Mouse (Mus musculus) kidney, adult 2 months (tissue): Measurements from ENCODE around the gene Tln1. TPM values are rescaled to one million over a fixed set of nuclear protein-coding genes. Genes with fewer than 3 reads are reported as not detected.

Experiments used
- DNase-seq: peaks from one replicate; pipeline ENCODE4 v3.0.0; 2021
- H3K27ac ChIP-seq: fragments of 200-500 bp; 2 replicates; pipeline ENCODE4 v1.5.1; 2012; ENCODE audit warnings: low read depth, low read length, control low read depth, inconsistent platforms; ENCODE audit not compliant: insufficient read depth
- H3K27me3 ChIP-seq: fragments of 200-500 bp; replicated peaks from 2 replicates; pipeline ENCODE4 v1.6.1; 2012; ENCODE audit warnings: mild to moderate bottlenecking, moderate library complexity, low read length, inconsistent platforms; ENCODE audit not compliant: control insufficient read depth, insufficient read depth
- H3K36me3 ChIP-seq: fragments of 200-500 bp; 2 replicates; pipeline ENCODE4 v1.6.1; 2012; ENCODE audit warnings: mild to moderate bottlenecking, moderate library complexity, low read length, inconsistent platforms; ENCODE audit not compliant: control insufficient read depth, insufficient read depth
- H3K4me1 ChIP-seq: fragments of 200-500 bp; 2 replicates; pipeline ENCODE4 v1.6.1; 2011; ENCODE audit warnings: low read length; ENCODE audit not compliant: control insufficient read depth, insufficient read depth
- H3K4me3 ChIP-seq: fragments of 200-500 bp; 2 replicates; pipeline ENCODE4 v1.5.1; 2011; ENCODE audit warnings: mild to moderate bottlenecking, low read depth, low read length, control low read depth; ENCODE audit not compliant: insufficient read depth
- CTCF ChIP-seq: fragments of 200-500 bp; conservative IDR thresholded peaks from 2 replicates; pipeline ENCODE4 v1.5.1; 2011; ENCODE audit warnings: low read depth, mild to moderate bottlenecking, control low read depth, low read length, moderate library complexity, mixed read lengths; ENCODE audit not compliant: insufficient read depth, insufficient read length
- POLR2A ChIP-seq: fragments of 200-500 bp; IDR thresholded peaks from one replicate; pipeline ENCODE4 v1.6.1; 2011; ENCODE audit warnings: low read depth, low read length, control low read depth
- WGBS: fragments of 180-500 bp; shearing (Covaris S2); methylation state at CpG from one replicate; pipeline ENCODE4 v1.1.7; 2018; 5-methylcytosine and 5-hydroxymethylcytosine counted together
- polyA plus RNA-seq: library from polyadenylated mRNA; depleted of rRNA; stranded (reverse); fragments of >200 nt; gene quantifications from 2 replicates; pipeline ENCODE4 v1.2.3, GENCODE M21; 2012

The Tln1 gene
- polyA plus RNA-seq, 1 experiment = 92.1 TPM

DNA sequence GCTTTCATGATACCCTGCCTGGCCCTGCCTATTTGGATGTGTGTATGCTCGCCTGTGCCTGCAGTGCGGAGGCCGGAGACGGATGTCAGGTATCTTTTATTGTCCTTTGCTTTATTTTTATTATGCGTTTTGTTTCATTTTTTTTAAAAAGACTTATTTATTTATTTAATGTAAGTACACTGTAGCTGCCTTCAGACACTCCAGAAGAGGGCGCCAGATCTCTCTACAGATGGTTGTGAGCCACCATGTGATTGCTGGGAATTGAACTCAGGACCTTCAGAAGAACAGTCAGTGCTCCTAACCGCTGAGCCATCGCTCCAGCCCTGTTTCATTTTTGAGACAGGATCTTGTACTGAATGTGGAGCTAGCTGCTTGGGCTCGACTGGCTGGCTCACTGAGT lies 34.0 kb downstream of the Tln1 start:
- WGBS = 84% methylated on average over 9 of the region's 9 CpGs
- peaks cover 3% of the 10 kb centered on the region; the same call in 1 of the 2 replicates for H3K4me1 ChIP-seq

DNA sequence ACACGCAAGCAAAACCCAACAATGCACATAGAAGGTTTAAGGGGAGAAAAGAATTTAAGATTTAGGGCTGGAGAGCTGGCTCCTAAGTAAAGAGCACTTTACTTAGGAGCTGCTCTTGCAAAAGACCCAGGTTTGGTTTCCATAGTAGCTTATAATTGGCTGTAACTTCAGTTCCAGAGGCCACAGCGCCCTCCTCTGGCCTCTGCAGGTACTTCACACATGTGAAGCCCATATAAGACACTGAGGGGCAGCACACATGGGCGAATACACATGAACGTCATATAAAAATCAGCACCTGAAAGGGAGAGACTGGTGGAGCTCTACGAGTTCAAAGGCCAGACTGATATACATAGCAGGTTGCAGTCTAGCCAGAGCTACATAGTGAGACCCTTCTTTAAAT lies 34.6 kb downstream of the Tln1 start:
- no peaks in the 10 kb centered on the region for H3K27me3 ChIP-seq
- DNase-seq = no peak
- H3K4me1 ChIP-seq = peaks cover 3% of the 10 kb centered on the region; the same call in 1 of the 2 replicates
- no peak overlapping the region for H3K27ac ChIP-seq
- 73% methylated on average over 5 of the region's 5 CpGs for WGBS
- TF ChIP-seq POLR2A (no peak), CTCF (peak; percentile 35)
- no peaks in the 10 kb centered on the region for H3K36me3 ChIP-seq
- no peak overlapping the region for H3K4me3 ChIP-seq

More for the DNA sequence above, 34.0 kb downstream of the Tln1 start:
- DNase-seq = no peak
- Histone ChIP-seq H3K27ac (no peak overlapping the region), H3K36me3 (0 out of 2 replicates have a peak, but pooled peaks cover 1% of the 10 kb centered on the region), H3K4me3 (no peak overlapping the region), H3K27me3 (no peaks in the 10 kb centered on the region)
- TF ChIP-seq POLR2A (no peak), CTCF (0 out of 2 replicates have a peak, but pooled peaks have one; percentile 7)

DNA sequence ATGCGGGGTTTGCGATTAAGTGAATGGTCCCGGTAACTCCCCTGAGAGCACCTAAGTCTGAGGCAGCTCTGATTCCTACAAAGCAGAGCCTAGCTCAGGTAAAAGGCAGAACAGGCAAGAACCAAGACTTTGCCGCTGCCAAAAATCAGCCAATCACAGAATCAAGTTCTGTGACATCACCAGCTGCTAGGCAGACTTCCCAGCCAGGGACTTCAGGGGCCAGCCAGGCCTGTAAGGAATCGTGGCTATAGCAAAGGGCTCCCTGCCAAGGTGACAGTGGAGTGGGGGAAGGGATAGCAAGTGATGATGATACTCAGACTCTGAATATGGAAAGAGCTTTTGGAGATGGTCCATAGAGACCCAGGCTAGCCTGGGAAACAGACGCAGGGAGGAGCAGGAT lies 42.5 kb downstream of the Tln1 start:
- Histone ChIP-seq H3K36me3 (no peaks in the 10 kb centered on the region), H3K27me3 (no peaks in the 10 kb centered on the region), H3K4me3 (no peak overlapping the region), H3K4me1 (peaks cover 3% of the 10 kb centered on the region; the same call in 1 of the 2 replicates), H3K27ac (no peak overlapping the region)
- TF ChIP-seq CTCF = no peak
- TF ChIP-seq POLR2A = no peak
- peak; percentile 92 for DNase-seq
- 20% methylated on average over 6 of the region's 6 CpGs for WGBS

DNA sequence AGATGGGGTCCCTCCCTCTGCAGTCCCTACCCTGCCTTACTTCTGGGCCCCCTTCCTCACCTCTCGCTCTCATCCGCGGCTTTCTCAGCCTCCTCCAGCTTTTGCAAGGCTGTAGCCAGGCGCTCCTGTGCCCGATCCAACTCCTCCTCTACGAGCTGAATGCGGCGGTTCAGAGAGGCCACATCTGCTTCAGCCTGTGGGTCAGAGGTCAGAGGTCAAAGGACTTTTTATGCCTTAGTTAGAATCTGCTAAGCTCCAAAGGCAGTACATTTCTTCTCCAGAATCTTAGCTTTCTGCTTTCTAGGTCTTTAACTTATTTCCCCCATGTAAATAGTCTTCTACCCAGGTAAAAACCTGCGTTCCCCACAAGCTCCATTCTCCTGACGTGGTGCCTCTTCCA lies 42.9 kb downstream of the Tln1 start:
- Histone ChIP-seq H3K4me3 (no peak overlapping the region), H3K4me1 (peaks cover 3% of the 10 kb centered on the region; the same call in 1 of the 2 replicates), H3K27me3 (no peaks in the 10 kb centered on the region), H3K27ac (no peak overlapping the region), H3K36me3 (no peaks in the 10 kb centered on the region)
- TF ChIP-seq POLR2A (no peak), CTCF (no peak)
- no peak for DNase-seq
- 32% methylated on average over 10 of the region's 10 CpGs for WGBS

DNA sequence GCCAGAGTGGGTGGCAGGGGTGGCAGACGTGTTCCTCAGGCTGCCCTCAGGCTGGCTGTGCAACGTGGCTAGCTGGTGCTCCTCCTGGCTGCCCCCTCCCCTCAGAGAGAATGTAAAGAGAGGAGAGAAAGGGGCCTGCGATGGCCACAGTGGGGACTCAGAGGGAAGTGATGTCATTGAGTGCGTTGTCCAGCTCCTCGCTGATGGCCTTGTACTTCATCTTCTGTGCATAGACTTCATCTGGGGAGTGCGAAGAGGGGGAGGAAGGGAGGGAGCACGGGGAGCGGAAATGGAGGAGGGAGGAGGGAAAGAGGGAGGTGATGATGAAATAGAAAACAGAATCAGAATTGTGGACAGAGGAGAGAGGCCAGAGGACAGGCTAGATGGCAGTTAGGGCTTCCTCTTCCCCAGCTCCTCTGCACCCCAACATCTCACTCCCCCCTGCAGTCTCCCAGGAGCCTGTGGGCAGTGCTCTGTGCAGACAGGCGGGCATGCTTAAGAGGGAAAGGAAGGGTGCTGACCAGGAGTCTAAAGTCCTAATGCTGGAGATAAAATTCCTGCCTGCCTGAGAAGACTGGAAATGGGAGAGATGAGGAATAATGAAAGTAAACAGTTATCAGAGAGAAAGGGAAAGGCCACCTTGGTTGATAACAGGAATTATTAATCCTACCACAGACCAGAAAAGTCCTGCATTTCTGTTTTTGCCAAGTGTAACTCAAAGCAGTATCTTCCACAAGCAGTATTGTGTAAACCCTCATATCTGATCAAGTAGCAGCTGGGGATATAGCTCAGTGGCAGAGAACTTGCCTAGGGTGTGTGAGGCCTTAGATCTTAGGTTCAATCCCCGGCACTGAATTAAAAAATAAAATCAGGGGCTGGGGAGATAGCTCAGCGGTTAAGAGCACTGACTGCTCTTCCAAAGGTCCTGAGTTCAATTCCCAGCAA lies 46.5 kb downstream of the Tln1 start:
- H3K4me3 ChIP-seq = no peak overlapping the region
- no peak overlapping the region for H3K27ac ChIP-seq
- no peaks in the 10 kb centered on the region for H3K27me3 ChIP-seq
- 67% methylated on average over 11 of the region's 11 CpGs for WGBS
- H3K36me3 ChIP-seq = no peaks in the 10 kb centered on the region
- TF ChIP-seq POLR2A = no peak
- TF ChIP-seq CTCF = no peak
- H3K4me1 ChIP-seq = no peaks in the 10 kb centered on the region; the same call in 1 of the 2 replicates
- DNase-seq = no peak

DNA sequence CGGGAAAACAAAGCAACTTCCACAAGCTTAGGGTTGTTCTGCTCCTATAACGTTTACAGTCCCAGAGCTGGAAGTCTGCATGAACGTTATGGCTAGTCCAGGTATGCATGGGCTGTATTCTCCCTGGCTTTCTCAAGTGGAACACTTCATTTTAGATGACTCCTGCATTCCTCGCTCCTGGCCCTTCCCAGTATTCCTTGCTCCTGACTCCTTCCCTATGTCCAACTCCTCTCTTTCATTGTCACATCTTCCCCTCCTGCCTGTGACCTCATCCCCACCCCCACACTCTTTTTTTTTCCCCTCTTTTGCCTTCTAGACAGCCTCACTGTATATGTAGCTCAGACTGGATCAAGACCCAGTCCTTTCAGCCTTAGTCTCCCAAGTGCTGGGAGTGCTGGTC lies 48.7 kb downstream of the Tln1 start:
- 65% methylated on average over 4 of the region's 4 CpGs for WGBS
- no peak for DNase-seq
- TF ChIP-seq CTCF (no peak), POLR2A (no peak)
- Histone ChIP-seq H3K36me3 (no peaks in the 10 kb centered on the region), H3K4me1 (peaks cover under 1% of the 10 kb centered on the region; the same call in 1 of the 2 replicates), H3K27me3 (no peaks in the 10 kb centered on the region), H3K4me3 (no peak overlapping the region), H3K27ac (no peak overlapping the region)

DNA sequence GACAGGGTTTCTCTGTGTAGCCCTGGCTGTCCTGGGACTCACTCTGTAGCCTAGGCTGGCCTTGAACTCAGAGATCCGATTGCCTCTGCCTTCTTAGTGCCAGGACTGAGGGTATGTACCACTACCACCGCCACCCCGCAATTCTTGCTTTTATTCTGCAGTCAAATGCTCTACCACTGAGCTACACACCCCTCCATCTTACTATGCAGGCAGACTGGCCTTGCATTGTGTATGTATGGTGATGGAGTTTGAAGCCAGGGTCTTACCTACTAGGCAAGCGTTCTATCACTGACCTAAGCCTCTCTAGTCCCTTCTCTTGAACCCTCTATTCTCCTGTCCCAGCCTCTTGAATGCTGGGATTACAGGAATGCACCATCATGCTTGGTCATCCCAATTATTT lies 49.2 kb downstream of the Tln1 start:
- TF ChIP-seq CTCF = no peak
- TF ChIP-seq POLR2A = no peak
- no peak overlapping the region for H3K27ac ChIP-seq
- peaks cover 3% of the 10 kb centered on the region; the same call in 1 of the 2 replicates for H3K4me1 ChIP-seq
- H3K27me3 ChIP-seq = no peaks in the 10 kb centered on the region
- H3K36me3 ChIP-seq = no peaks in the 10 kb centered on the region
- WGBS = 85% methylated on average over 4 of the region's 4 CpGs
- DNase-seq = no peak
- no peak overlapping the region for H3K4me3 ChIP-seq
